Mouse (Mus musculus) embryonic facial prominence, embryonic 12.5 days (tissue): ENCODE measurements around the gene Sdk2. TPM values are rescaled to one million over a fixed set of nuclear protein-coding genes. Genes with fewer than 3 reads are reported as not detected.

Source experiments
- ATAC-seq: fragments of 200-750 bp; cut with Nextera tagmentation; 2 replicates; pipeline ENCODE4 v1.8.0; 2017; ENCODE audit not compliant: insufficient number of reproducible peaks, insufficient read depth, low FRiP score, low TSS enrichment
- H3K27ac ChIP-seq: fragments of 300-500 bp; sonication (generic); 2 replicates; pipeline ENCODE4 v1.5.1; 2016; ENCODE audit warnings: mild to moderate bottlenecking
- H3K27me3 ChIP-seq: fragments of 300-500 bp; sonication (generic); 2 replicates; pipeline ENCODE4 v1.6.1; 2016; ENCODE audit warnings: mild to moderate bottlenecking, moderate library complexity
- H3K36me3 ChIP-seq: fragments of 300-500 bp; sonication (generic); 2 replicates; pipeline ENCODE4 v1.6.1; 2016; ENCODE audit warnings: mild to moderate bottlenecking
- H3K4me1 ChIP-seq: fragments of 300-500 bp; sonication (generic); 2 replicates; pipeline ENCODE4 v1.6.1; 2016
- H3K4me2 ChIP-seq: fragments of 300-500 bp; sonication (generic); replicated peaks from 2 replicates; pipeline ENCODE4 v1.6.1; 2016; ENCODE audit warnings: mild to moderate bottlenecking, moderate library complexity
- H3K4me3 ChIP-seq: fragments of 300-500 bp; sonication (generic); 2 replicates; pipeline ENCODE4 v1.5.1; 2016; ENCODE audit warnings: mild to moderate bottlenecking
- H3K9ac ChIP-seq: fragments of 300-500 bp; sonication (generic); 2 replicates; pipeline ENCODE4 v1.6.1; 2016; ENCODE audit warnings: mild to moderate bottlenecking, moderate library complexity
- H3K9me3 ChIP-seq: fragments of 300-500 bp; sonication (generic); 2 replicates; pipeline ENCODE4 v1.6.1; 2016; ENCODE audit warnings: mild to moderate bottlenecking, moderate library complexity
- WGBS: fragments of 180-500 bp; shearing (Covaris S2); methylation state at CpG from one replicate; pipeline ENCODE4 v1.1.7; 2016; 5-methylcytosine and 5-hydroxymethylcytosine counted together
- polyA plus RNA-seq: library from polyadenylated mRNA; unstranded; fragments of >200 nt; fragmentation: Nextera tagmentation; extraction: Ambion mirVana; gene quantifications from 2 replicates; pipeline ENCODE4 v1.2.1, GENCODE M21; 2016

Gene Sdk2
- polyA plus RNA-seq, 1 experiment from 2014 or later, result 3.8 TPM

DNA sequence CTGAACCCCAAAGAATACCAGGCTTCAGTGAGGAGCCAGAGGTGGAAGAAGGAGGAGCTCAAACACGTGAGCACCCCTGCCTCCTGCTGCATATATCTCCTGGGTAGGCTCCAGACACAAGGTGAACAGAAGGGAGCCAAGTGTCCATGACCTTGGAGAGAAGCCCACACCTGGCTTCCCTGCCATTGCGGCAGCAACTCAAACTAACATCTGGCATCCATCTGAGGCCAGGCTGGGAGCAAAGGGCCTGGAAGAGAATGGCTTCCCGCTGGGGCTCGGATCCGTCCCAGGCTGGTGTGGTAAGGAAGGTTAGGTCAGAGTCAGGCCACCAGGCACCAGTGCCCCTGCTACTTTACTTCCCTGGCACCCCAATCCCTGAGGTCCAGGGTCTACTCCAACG lies 338.9 kb downstream of the Sdk2 start:
- peak overlapping the region; percentile 43 for H3K27ac ChIP-seq
- no peaks in the 10 kb centered on the region for H3K9me3 ChIP-seq
- no peak for ATAC-seq
- no peak overlapping the region for H3K4me2 ChIP-seq
- H3K4me1 ChIP-seq, result peaks cover 66% of the 10 kb centered on the region
- H3K4me3 ChIP-seq, result no peak overlapping the region
- H3K27me3 ChIP-seq, result no peaks in the 10 kb centered on the region
- H3K36me3 ChIP-seq, result peaks cover 48% of the 10 kb centered on the region
- 28% methylated on average over 6 of the region's 6 CpGs for WGBS
- no peak overlapping the region for H3K9ac ChIP-seq

DNA sequence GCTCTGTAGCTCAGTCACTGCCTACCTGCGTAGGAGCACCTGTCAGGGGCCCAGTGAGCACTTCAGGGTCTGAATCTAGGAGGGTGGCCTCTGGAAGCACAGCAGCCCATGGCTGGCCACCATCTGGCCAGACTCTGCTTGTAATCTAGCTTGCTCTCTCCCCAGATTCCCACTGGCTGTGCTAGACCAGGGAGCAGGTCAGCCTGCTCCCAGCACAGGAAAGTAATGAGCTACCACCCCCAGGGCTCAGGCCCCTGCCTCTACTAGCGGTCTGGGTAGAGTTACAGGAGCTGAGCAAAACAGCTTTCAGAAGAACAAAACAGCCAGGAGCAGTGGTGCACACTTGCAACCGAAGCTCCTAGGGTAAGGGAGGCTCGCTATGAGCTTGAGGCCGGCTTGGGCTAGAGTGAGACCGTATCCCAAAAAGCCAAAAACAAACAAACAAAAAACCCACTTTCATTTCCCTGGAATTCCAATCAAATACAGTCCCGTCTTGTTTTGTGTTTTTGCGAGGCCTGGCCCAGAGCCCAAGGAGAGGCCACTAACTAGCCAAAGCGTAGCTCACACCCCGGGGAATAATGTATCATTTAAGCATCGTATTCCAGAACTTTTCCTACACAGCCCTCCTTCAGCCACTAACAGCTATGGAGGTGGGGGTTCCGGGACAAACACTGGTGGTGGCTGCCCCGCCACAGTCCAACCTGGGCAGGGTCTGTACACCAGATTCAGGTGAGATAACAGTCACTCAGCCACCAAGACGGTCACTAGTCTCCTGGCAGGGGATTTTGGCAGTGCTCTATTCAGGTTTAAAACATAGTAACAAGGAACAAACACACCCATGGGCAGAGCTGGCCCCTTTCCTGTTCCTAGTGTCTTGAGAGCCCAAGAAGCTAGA lies 339.6 kb downstream of the Sdk2 start:
- Histone ChIP-seq H3K9ac (no peak overlapping the region), H3K4me1 (peaks cover 67% of the 10 kb centered on the region), H3K4me2 (no peak overlapping the region), H3K27ac (peak overlapping the region; percentile 43), H3K4me3 (no peak overlapping the region), H3K9me3 (no peaks in the 10 kb centered on the region), H3K27me3 (no peaks in the 10 kb centered on the region), H3K36me3 (peaks cover 48% of the 10 kb centered on the region)
- 60% methylated on average over 14 of the region's 14 CpGs for WGBS
- no peak for ATAC-seq
